Mouse (Mus musculus) ES-Bruce4 (cell line): ENCODE measurements at regions not wholly inside any gene's neighbourhood (a gene's known extent, or its start where the extent isn't known, plus 50 kb on each side); places are given as distances from the start of the nearest gene placed in this dataset.
"Not testable (repeated sequence)": the region's sequence is repeated elsewhere in the genome, so short reads cannot be mapped to it uniquely, and the experiment has no call there.

ENCODE experiments used
- H3K27ac ChIP-seq: 2 replicates; pipeline ENCODE4 v1.5.1; 2012; ENCODE audit warnings: low read length, inconsistent platforms; ENCODE audit not compliant: insufficient read depth
- H3K27me3 ChIP-seq: 2 replicates; pipeline ENCODE4 v1.6.1; 2012; ENCODE audit warnings: mild to moderate bottlenecking, low read length, inconsistent platforms; ENCODE audit not compliant: control insufficient read depth, poor library complexity, insufficient read depth, severe bottlenecking
- H3K36me3 ChIP-seq: 2 replicates; pipeline ENCODE4 v1.6.1; 2012; ENCODE audit warnings: inconsistent platforms, mild to moderate bottlenecking, low read length, moderate library complexity; ENCODE audit not compliant: control insufficient read depth, poor library complexity, insufficient read depth, severe bottlenecking
- H3K4me1 ChIP-seq: one replicate; pipeline ENCODE4 v1.8.1; 2011; ENCODE audit warnings: low read length; ENCODE audit not compliant: control insufficient read depth, insufficient read depth
- H3K4me3 ChIP-seq: 2 replicates; pipeline ENCODE4 v1.5.1; 2011; ENCODE audit warnings: low read depth, mild to moderate bottlenecking, low read length
- H3K9ac ChIP-seq: 2 replicates; pipeline ENCODE4 v1.6.1; 2012; ENCODE audit warnings: low read depth, mild to moderate bottlenecking, inconsistent platforms; ENCODE audit not compliant: poor library complexity, severe bottlenecking
- H3K9me3 ChIP-seq: replicated peaks from 2 replicates; pipeline ENCODE4 v1.6.1; 2012; ENCODE audit warnings: mild to moderate bottlenecking, low read length, inconsistent platforms; ENCODE audit not compliant: control insufficient read depth, poor library complexity, insufficient read depth, severe bottlenecking
- CTCF ChIP-seq: IDR thresholded peaks from one replicate; pipeline ENCODE4 v1.8.1; 2011; ENCODE audit warnings: low read depth, low read length
- EP300 ChIP-seq: IDR thresholded peaks from 2 replicates; pipeline ENCODE4 v1.6.1; 2011; ENCODE audit warnings: low read depth, low read length; ENCODE audit not compliant: insufficient read depth
- POLR2A ChIP-seq: IDR thresholded peaks from one replicate; pipeline ENCODE4 v1.8.1; 2011; ENCODE audit warnings: low read length; ENCODE audit not compliant: insufficient read depth

- no peak overlapping the region for H3K4me3 ChIP-seq
- no peak for TF ChIP-seq CTCF
- TF ChIP-seq EP300, result no peak
- TF ChIP-seq POLR2A, result no peak
- no peak overlapping the region for H3K9ac ChIP-seq
- no peaks in the 10 kb centered on the region for H3K36me3 ChIP-seq
- H3K9me3 ChIP-seq, result no peaks in the 10 kb centered on the region; the same call in 1 of the 2 replicates
- no peaks in the 10 kb centered on the region for H3K27me3 ChIP-seq
- H3K27ac ChIP-seq, result no peak overlapping the region
- H3K4me1 ChIP-seq, result peaks cover 18% of the 10 kb centered on the region
Observed at GRCm38 (mm10) chr1:157038111-157039008, 70.1 kb downstream of the Tex35 start.

DNA sequence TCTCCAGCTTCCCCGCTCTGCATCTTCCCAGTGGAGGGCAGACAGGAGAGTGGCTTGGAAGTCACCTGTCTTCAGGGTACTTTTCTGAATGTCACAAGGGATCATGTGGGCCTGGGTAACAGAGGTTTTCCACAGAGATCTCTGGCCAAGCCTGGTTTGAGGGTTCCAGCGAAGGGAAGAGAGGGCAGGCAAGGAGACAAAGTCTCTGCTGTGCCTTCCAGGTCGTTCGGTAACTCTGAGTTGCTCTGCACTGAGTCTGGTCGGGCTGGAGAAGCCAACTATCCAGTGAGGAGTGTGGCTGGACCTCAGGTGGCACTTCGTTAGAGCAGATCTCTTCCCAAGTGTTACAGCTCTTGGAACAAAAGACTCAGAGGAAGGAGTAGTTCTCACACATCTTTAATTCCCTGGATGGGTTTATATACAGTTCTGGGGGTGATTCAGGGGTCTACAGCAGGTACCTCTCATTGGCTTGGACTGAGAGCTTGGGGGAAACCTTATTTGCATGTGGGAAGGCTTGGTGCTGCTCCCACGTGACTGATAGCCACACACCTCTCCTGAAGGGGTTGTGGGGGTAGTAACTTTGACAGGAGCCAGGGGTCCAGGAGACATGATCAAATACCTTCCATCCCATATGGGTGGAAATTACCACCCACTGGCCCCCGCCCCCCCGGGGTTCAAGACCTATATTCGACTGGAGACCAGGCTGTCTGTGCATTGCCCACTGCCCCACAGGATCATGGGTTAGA is 71.1 kb downstream of the Tex35 start:
- H3K4me1 ChIP-seq, result peaks cover 18% of the 10 kb centered on the region
- no peak overlapping the region for H3K27ac ChIP-seq
- H3K27me3 ChIP-seq, result no peaks in the 10 kb centered on the region
- no peaks in the 10 kb centered on the region for H3K36me3 ChIP-seq
- H3K4me3 ChIP-seq, result no peak overlapping the region
- H3K9me3 ChIP-seq, result no peaks in the 10 kb centered on the region; the same call in 1 of the 2 replicates
- no peak for TF ChIP-seq POLR2A
- no peak for TF ChIP-seq CTCF
- no peak for TF ChIP-seq EP300
- H3K9ac ChIP-seq, result no peak overlapping the region

DNA sequence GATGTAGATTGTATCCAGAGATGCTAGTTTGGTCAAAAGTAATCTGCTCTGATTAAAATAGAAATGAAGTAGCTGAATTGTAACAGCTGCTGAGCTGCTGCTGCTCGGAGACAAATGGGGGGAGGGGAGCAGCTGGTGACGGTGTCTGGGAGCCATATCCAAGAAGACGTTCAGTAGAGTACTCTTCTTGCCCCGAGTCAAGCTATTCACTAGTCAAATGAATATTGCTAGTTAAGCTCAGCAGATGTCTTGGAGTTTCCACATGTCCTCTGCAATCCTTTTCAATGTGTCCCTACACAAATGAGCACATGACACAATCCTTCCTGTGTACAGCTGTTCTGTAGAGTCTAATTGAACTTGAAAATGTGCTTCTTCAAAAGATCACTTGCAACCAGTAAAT is 71.7 kb downstream of the Tex35 start:
- Histone ChIP-seq H3K9me3 (no peaks in the 10 kb centered on the region), H3K4me3 (no peak overlapping the region), H3K27me3 (no peaks in the 10 kb centered on the region), H3K36me3 (no peaks in the 10 kb centered on the region), H3K4me1 (peaks cover 18% of the 10 kb centered on the region), H3K9ac (no peak overlapping the region), H3K27ac (no peak overlapping the region)
- no peak for TF ChIP-seq POLR2A
- TF ChIP-seq CTCF, result no peak
- no peak for TF ChIP-seq EP300

DNA sequence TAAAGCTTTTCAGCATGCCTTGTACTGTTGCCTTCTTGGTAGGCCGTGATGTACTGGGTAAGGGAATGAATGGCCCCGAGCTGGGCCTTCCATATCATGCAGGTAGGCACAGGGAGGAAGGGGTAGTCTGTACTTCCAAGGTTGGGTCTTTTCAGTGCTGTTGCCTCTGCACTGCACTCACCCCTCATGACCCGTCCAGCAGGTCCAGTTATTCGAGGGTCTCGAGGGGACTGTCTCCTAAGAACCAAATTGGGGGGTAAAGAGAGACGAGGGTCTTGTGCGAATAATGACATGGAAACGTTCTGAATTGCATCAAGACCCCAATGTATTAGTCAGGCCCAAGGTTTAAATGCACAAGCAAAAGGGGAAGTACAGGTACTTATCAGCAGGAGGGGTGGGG is 73.3 kb downstream of the Tex35 start:
- H3K9ac ChIP-seq, H3K9me3 ChIP-seq, H3K27ac ChIP-seq, H3K4me3 ChIP-seq, H3K36me3 ChIP-seq, H3K27me3 ChIP-seq: not testable (repeated sequence)
- peaks cover 15% of the 10 kb centered on the region for H3K4me1 ChIP-seq

DNA sequence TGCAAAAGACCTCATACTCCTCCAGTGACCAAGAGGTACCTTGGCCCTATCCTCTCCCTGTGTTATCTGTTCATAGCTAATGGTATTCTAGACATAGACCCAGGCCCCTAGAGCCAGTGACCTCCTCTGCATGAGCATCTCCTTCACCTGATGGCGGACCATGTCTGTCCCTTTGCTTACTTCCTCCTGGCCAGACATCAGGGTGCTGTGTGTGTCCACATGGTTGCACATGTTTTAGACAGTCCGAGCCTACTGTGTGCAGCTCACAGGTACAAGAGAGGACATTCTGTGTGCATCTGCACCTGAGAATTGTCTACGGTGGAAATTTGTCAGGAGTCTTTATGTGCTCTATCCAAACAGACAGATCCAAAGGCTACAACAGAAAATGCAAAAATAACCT is 79.8 kb downstream of the Tex35 start:
- Histone ChIP-seq H3K27ac (no peak overlapping the region), H3K9ac (no peak overlapping the region), H3K4me3 (no peak overlapping the region), H3K9me3 (no peaks in the 10 kb centered on the region), H3K27me3 (no peaks in the 10 kb centered on the region), H3K36me3 (no peaks in the 10 kb centered on the region), H3K4me1 (no peaks in the 10 kb centered on the region)
- TF ChIP-seq EP300, result no peak
- TF ChIP-seq CTCF, result no peak
- no peak for TF ChIP-seq POLR2A

DNA sequence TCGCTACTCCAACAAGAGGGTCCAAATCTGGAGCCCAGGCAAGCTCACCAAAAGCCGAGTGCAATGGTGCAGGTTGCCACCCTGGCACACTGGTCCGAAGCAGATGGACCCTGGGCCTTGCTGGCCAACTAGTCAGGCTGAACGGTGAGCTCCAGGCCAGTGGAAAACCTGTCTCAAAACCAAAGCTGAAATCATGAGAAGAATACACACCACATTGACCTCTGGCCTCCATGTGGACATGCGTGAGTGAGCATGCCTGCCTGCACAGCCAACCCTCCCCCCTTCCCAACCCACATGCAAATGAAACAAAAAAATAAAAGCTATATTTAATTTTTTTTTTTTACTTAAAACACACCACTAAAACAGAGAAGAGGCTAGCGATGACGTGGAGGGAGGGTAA is 80.8 kb downstream of the Tex35 start:
- Histone ChIP-seq H3K4me1 (no peaks in the 10 kb centered on the region), H3K27ac (no peak overlapping the region), H3K9ac (no peak overlapping the region), H3K36me3 (no peaks in the 10 kb centered on the region), H3K4me3 (no peak overlapping the region), H3K9me3 (no peaks in the 10 kb centered on the region), H3K27me3 (no peaks in the 10 kb centered on the region)
- TF ChIP-seq EP300, result no peak
- TF ChIP-seq CTCF, result no peak
- no peak for TF ChIP-seq POLR2A
